Mouse (Mus musculus) layer of hippocampus, adult 9-11 months (tissue): Measurements from ENCODE around the gene Wdr17.
"Not testable (repeated sequence)": the region's sequence is repeated elsewhere in the genome, so short reads cannot be mapped to it uniquely, and the experiment has no call there.

Experiments
- DNase-seq: peaks from one replicate; pipeline ENCODE4 v3.0.0; 2022

The Wdr17 gene

GRCm38 (mm10) chr8:54791858-54792698 lies 94.9 kb downstream of the Wdr17 start:
- peak; percentile 44 for DNase-seq

GRCm38 (mm10) chr8:54780134-54780942 lies 106.6 kb downstream of the Wdr17 start:
- DNase-seq, result peak; percentile 62

DNA sequence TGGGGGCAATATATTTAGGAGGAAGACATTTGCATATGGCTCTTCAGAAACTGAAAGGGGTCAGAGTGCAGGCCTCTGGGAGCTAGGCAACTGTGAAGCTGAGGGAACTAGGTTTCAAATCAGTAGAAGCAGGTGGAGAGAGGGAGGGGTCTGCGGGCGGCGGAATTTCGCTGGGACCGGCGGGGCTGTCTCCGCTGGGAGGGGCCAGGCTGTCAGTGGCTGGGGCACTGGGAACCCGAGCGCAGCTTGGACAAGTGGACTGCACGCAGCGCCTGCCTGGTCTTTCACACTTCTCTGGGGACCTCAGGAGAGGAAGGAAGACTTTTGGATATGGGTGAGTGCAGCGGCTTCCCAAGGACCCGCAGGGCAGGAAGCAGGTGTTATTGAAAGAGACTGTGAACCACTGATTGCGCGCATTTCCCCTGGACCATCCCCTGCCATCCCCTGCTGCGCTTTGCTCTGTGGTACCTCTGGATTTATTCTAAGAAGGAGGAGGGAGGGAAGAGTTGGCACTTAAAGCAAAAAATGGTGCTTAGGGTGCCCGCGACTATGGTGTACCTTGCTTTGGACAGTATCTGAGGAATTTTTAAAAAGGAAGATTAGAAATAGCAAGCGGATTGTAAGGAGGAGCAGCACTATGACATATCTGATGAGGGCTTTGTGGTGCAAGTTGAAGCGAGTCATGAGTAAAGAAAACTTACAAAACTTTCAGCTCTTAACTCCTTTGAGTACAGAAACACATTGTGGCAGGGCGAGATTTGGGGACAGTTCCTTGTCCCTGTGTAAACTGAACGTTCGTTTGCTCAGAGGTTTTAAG lies 107.5 kb downstream of the Wdr17 start:
- no peak for DNase-seq

- DNase-seq, result no peak
Observed at GRCm38 (mm10) chr8:54777012-54777411, 110.0 kb downstream of the Wdr17 start.

DNA sequence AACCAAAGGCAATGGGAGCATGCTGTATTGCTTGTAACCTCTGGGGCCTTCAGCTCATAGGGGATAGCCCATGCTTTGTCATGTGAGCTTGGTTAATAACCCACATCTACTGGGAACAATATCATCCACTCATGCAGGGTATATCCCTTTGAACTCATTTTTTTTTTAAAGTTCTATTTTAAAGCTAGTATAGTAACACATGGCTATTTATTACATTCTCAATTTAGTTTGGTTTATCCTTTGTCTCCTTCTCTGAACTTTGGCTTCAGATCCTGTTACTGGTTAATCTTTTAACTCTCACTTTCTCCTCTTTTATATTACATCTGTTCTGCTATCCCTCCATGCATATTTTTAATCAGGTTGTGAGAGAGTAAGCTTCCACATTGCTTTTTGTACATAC lies 110.7 kb downstream of the Wdr17 start:
- DNase-seq, result no peak

DNA sequence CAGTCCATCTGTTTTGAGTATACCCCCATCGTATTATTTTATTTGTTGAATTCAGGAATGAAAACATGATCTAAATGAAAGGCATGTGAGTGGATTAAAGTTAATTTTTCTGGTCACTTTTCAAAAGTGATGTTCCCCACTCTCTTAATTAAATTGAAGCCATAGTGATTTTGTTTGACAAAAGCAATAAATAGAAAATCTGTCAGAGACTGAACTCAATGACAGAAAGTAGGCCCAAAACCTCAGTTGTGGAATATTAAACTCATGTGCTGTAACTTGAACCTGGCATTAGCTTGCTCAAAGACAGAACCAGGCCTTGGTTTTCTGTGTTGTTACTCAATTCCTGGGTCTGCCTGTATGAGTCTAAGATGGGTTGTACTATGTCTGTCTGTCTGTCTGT lies 129.3 kb downstream of the Wdr17 start:
- no peak for DNase-seq

GRCm38 (mm10) chr8:54736660-54737312 lies 150.2 kb downstream of the Wdr17 start:
- DNase-seq, result no peak

DNA sequence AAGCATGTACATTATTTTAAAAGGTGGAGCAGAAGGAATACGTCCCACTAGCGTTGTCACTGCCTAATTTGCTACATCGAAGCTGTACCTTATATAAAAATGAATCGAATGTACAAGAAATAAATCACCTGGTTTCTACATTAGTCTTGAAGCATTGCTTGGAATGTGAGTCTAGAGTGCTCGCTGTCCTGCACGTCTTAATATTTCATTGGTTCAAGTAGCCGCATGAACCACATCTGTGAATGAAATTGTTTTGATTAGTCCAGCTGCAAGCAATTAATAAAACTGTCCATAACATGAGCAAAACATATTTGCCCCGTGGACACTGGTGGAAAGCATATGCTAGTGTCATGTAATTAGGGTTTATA lies 162.3 kb downstream of the Wdr17 start:
- DNase-seq, result no peak

- DNase-seq, result peak; percentile 97
Observed at GRCm38 (mm10) chr8:54723976-54724667, 162.9 kb downstream of the Wdr17 start.

GRCm38 (mm10) chr8:54718515-54718914 lies 168.5 kb downstream of the Wdr17 start:
- no peak for DNase-seq

DNA sequence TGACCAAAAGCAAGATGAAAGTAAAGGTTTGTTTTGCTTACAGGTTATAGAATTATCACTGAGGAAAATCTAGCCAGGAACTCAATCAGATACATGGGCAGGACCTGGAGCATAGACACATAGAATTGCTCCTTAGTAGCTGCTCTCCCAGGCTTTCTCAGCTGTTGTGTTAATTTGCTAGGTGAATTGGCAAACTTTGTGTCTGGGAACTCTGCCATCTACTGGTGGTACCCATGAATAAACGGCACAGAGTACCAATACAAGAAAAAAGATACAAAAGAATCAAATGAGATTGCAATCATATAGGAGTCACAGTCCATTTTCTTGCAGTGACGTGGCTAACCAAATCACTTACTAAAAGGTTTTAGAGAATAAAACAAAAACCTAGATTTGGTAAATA lies 181.2 kb downstream of the Wdr17 start:
- no peak for DNase-seq

DNA sequence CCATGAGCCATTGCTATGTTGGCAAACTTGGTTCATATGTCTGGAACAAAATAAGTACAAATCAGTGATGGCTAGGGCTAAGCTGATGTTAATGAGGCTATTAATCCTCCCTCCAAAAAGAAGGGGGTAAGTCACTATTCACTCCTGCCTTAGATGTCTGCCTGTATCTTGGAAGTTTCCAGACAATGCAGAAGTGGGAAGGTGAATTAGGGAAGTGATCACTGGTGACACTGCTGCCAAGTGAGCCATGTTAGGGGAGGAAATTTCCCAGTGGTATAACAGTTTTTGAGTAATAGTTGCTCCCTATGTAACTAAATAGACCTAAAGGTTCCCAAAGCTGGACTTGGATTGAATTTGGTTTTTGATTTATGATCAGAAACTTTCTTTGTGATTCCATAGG lies 215.2 kb downstream of the Wdr17 start:
- no peak for DNase-seq

- DNase-seq, result peak; percentile 64
Observed at GRCm38 (mm10) chr8:54667756-54668155, 219.2 kb downstream of the Wdr17 start.

DNA sequence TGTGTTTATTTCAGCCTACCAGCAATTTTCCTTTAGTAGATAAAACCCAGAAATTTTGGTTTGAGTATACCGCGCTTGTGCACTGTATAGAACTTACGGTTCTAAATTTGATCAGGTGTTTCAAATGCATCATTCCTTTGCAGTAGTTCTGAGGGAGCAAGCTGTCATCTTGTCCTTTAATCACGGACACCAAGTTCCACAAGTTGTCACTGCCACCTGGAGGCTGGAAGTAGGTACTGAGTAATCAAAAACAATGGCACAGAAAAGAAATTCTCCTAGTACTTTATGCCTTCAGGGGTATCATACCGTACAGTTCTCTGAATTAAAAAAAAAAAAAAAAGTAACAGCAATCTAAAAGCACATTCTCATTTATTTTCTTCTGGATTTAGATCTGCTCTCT lies 226.3 kb downstream of the Wdr17 start:
- peak; percentile 40 for DNase-seq

GRCm38 (mm10) chr8:54659703-54660102 lies 227.3 kb downstream of the Wdr17 start:
- no peak for DNase-seq

DNA sequence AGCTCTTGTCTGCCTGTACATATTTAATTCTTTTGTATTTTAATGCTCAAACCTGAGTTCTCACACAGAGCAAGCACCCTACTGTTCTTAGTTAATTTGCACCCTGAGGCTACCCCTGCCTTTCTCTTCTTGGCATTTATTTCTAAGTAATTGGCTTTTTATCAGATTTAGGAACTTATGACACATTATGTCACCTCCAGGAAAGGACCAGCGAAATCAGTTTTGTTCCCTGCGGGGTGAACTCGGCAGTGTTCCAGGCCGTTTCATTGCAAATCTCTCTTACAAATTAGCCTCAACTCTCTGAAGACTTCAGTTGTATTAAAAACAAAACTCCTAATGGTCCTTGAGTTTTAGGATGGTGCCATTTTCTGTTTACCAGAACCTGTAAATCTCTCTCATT lies 248.3 kb downstream of the Wdr17 start:
- no peak for DNase-seq

DNA sequence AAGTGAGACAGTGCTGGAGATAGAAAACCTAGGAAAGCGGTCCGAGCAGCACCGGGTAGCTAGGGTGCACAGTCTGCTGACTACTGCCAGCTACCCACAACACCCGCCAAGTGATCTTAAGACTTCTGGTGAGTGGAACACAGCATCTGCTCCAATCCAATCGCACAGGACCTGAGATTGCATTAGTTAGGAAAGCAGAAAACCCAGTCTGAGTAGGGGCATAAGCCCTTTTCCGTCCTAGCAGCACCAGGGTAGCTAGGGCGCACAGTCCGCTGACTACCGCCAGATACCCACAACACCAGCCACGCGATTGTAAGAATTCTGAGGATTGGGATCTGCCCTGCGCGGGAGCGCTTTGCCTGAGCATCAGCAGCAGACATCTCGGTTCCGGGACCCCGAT lies 270.3 kb downstream of the Wdr17 start:
- DNase-seq, result not testable (repeated sequence)

DNA sequence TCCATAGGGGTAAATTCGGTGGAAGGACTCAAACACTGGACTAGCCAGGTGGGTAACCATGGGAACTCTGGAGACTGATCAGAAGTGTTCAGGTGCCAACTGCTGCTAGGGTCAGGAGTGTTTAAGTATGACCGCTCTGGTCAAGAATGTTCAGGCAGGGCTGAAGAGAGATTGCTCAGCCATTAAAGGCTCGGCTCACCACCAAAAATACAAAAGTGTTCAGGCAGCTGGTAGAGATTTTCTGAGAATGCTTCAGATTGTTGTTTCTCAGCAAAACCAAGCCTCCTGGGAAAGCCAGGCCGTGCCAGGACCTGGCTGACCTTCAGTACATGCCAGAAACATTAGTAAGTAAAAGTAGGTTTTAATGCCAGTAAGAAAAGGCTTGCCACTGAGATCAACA lies 276.7 kb downstream of the Wdr17 start:
- DNase-seq, result no peak

DNA sequence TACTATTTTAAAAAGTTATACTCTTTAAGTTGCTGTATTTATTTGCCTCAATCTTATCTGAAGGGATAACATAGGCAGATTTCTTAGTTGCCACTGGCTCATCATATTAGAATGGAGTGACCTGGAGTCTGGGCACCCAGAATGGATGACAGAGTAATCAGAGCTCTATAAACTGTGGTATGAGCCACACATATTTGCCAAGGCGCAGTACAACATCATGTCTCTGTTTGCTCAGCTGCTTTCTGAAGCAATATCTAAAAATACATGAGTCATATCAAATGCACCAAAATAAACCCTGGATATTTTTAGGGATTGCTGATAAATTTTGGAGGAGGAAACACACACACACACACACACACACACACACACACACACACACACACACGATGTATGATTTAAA lies 277.6 kb downstream of the Wdr17 start:
- peak; percentile 26 for DNase-seq

DNA sequence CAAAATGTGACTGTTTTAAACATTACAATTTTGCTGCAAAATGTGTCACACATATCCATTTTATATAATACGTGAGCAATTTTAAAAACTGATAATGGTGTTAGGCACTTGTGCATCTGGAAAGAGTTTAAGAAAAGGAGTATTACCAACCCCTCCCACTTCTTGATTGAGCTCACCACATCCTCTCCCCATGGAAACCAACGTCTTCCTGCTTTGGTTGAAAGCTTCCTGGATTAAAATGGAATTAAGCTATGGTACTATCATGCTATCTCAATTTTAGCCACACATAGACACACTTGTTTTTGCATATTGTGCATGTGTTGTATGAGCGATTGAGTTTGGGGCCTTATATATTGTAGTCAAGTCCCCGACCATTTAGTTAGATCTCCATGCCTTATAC lies 283.5 kb downstream of the Wdr17 start:
- DNase-seq, result no peak

GRCm38 (mm10) chr8:54600671-54601251 lies 286.2 kb downstream of the Wdr17 start, which contains the start of gene Spata4:
TSS of gene Spata4 (plus strand) at chr8:54600781.
- peak; percentile 59 for DNase-seq

- no peak for DNase-seq
Observed at GRCm38 (mm10) chr8:54597386-54597785, 289.6 kb downstream of the Wdr17 start.
